Mouse (Mus musculus) cerebellum, adult (tissue): ENCODE measurements around the gene Fgfr2.

Source experiments
- ATAC-seq: cut with Nextera tagmentation; 2 replicates; pipeline ENCODE4 v1.9.2; 2017; ENCODE audit warnings: mild to moderate bottlenecking, moderate library complexity, mixed read lengths; ENCODE audit not compliant: insufficient number of reproducible peaks, low FRiP score, low TSS enrichment

Fgfr2 gene

GRCm38 (mm10) chr7:130785923-130786575 lies 2337.1 kb downstream of the Fgfr2 start:
- ATAC-seq = no peak

- ATAC-seq = no peak
Measured at GRCm38 (mm10) chr7:130782501-130783050, 2340.6 kb downstream of the Fgfr2 start.

- ATAC-seq = no peak
Measured at GRCm38 (mm10) chr7:130780866-130781419, 2342.2 kb downstream of the Fgfr2 start.

GRCm38 (mm10) chr7:130773914-130774630 lies 2349.1 kb downstream of the Fgfr2 start, which contains the start of gene Btbd16:
Gene Btbd16, plus strand, starts transcription at chr7:130774069.
- no peak for ATAC-seq

- ATAC-seq = no peak
Measured at GRCm38 (mm10) chr7:130773171-130773830, 2349.8 kb downstream of the Fgfr2 start.

- peak; percentile 58; the same call in 1 of the 2 replicates for ATAC-seq
Measured at GRCm38 (mm10) chr7:130770707-130771106, 2352.4 kb downstream of the Fgfr2 start.

GRCm38 (mm10) chr7:130768151-130768550 lies 2355.0 kb downstream of the Fgfr2 start:
- ATAC-seq = no peak

- ATAC-seq = no peak
Measured at GRCm38 (mm10) chr7:130766411-130767170, 2356.6 kb downstream of the Fgfr2 start.

GRCm38 (mm10) chr7:130764160-130764559 lies 2359.0 kb downstream of the Fgfr2 start:
- ATAC-seq = no peak

GRCm38 (mm10) chr7:130762071-130762897 lies 2360.9 kb downstream of the Fgfr2 start:
- peak; percentile 71; the same call in 1 of the 2 replicates for ATAC-seq

GRCm38 (mm10) chr7:130757326-130757865 lies 2365.8 kb downstream of the Fgfr2 start:
- no peak for ATAC-seq

- no peak for ATAC-seq
Measured at GRCm38 (mm10) chr7:130756343-130756835, 2366.8 kb downstream of the Fgfr2 start.

- peak; percentile 80; the same call in 1 of the 2 replicates for ATAC-seq
Measured at GRCm38 (mm10) chr7:130754790-130755189, 2368.4 kb downstream of the Fgfr2 start.

- ATAC-seq = no peak
Measured at GRCm38 (mm10) chr7:130751678-130752077, 2371.5 kb downstream of the Fgfr2 start.

GRCm38 (mm10) chr7:130750752-130751490 lies 2372.2 kb downstream of the Fgfr2 start:
- ATAC-seq = no peak

- ATAC-seq = no peak
Measured at GRCm38 (mm10) chr7:130749165-130749564, 2374.0 kb downstream of the Fgfr2 start.

- no peak for ATAC-seq
Measured at GRCm38 (mm10) chr7:130743239-130744025, 2379.7 kb downstream of the Fgfr2 start.
